Mouse (Mus musculus): ENCODE data around the gene E430018J23Rik.
"Not testable (repeated sequence)": the region's sequence is repeated elsewhere in the genome, so short reads cannot be mapped to it uniquely, and the experiment has no call there.

Gene E430018J23Rik

GRCm38 (mm10) chr7:127393157-127393943 is at the start of gene E430018J23Rik:
Gene E430018J23Rik, minus strand, starts transcription at chr7:127393629.
- peak; percentile 94 for DNase-seq

GRCm38 (mm10) chr7:127437724-127438123 is 44.3 kb upstream of the E430018J23Rik start:
- peak; percentile 47 for DNase-seq

- no peak for DNase-seq
These were observed 41.8 kb upstream of the E430018J23Rik start for GRCm38 (mm10) chr7:127435206-127435605.

- DNase-seq: no peak
These were observed 32.9 kb upstream of the E430018J23Rik start for GRCm38 (mm10) chr7:127426354-127426753.

GRCm38 (mm10) chr7:127425911-127426310 is 32.5 kb upstream of the E430018J23Rik start:
- DNase-seq: no peak

- no peak for DNase-seq
These were observed 31.9 kb upstream of the E430018J23Rik start for GRCm38 (mm10) chr7:127425291-127425690.

GRCm38 (mm10) chr7:127422247-127422646 is 28.8 kb upstream of the E430018J23Rik start:
- DNase-seq: no peak

- DNase-seq: peak; percentile 97
These were observed 28.2 kb upstream of the E430018J23Rik start, which contains the start of gene Zfp688 for GRCm38 (mm10) chr7:127421388-127422191. Gene Zfp688, minus strand, starts transcription at chr7:127422068.

- DNase-seq: no peak
These were observed 18.0 kb upstream of the E430018J23Rik start for GRCm38 (mm10) chr7:127411418-127411817.

- DNase-seq: peak; percentile 89
These were observed 12.9 kb upstream of the E430018J23Rik start, which contains the start of gene Zfp764 for GRCm38 (mm10) chr7:127406002-127406987. Gene Zfp764, minus strand, starts transcription at chr7:127406822.

- DNase-seq: not testable (repeated sequence)
These were observed 10.7 kb upstream of the E430018J23Rik start for GRCm38 (mm10) chr7:127404101-127404500.

GRCm38 (mm10) chr7:127402980-127403379 is 9.6 kb upstream of the E430018J23Rik start:
- DNase-seq: peak; percentile 22

GRCm38 (mm10) chr7:127400355-127400754 is 6.9 kb upstream of the E430018J23Rik start:
- no peak for DNase-seq

GRCm38 (mm10) chr7:127393944-127394333 is 510 bp upstream of the E430018J23Rik start:
- no peak for DNase-seq

GRCm38 (mm10) chr7:127392251-127392824 is 1.1 kb downstream of the E430018J23Rik start:
- no peak for DNase-seq

- no peak for DNase-seq
These were observed 1.9 kb downstream of the E430018J23Rik start for GRCm38 (mm10) chr7:127391538-127391937.

- no peak for DNase-seq
These were observed 3.1 kb downstream of the E430018J23Rik start for GRCm38 (mm10) chr7:127390306-127390705.

GRCm38 (mm10) chr7:127388201-127388600 is 5.2 kb downstream of the E430018J23Rik start:
- not testable (repeated sequence) for DNase-seq

- DNase-seq: peak; percentile 91
These were observed 6.6 kb downstream of the E430018J23Rik start, which contains the start of gene 9130019O22Rik for GRCm38 (mm10) chr7:127386641-127387392. Gene 9130019O22Rik, minus strand, starts transcription at chr7:127387166.

- DNase-seq: not testable (repeated sequence)
These were observed 7.9 kb downstream of the E430018J23Rik start for GRCm38 (mm10) chr7:127385560-127385959.

GRCm38 (mm10) chr7:127378310-127378921 is 15.0 kb downstream of the E430018J23Rik start:
- DNase-seq: no peak
